22 mouse cellular contexts compared by ENCODE assay signal in genomic region chr15:77381481-77381880, GRCm38 (mm10). TPM values are rescaled to one million over a fixed set of nuclear protein-coding genes. Genes with fewer than 3 reads are reported as not detected.
A peak's percentile ranks its signal among the peaks of the same experiment; 100 is the strongest.
DNase-seq lines count a peak whose midpoint lies in the region; ATAC-seq and TF ChIP-seq lines count a peak whose summit lies in the region.
"Had no signal": no experiment of that assay in that cellular context is flagged by ENCODE, and none has a peak within 500 bp of the region (broad histone marks: within the 10 kb centered on the region; RNA-seq: fewer than 3 reads in every experiment).

No protein-coding gene starts in this region.

- H3K4me2 ChIP-seq in liver, postnatal 0 days (ENCODE audit: low read depth, low read length) = no peak overlapping the region
- no peak overlapping the region for H3K4me2 ChIP-seq in liver, embryonic 12.5 days

- no peaks in the 10 kb centered on the region for H3K27me3 ChIP-seq in liver, adult 2 months (ENCODE audit: control insufficient read depth, insufficient read depth, low read length)
- no peaks in the 10 kb centered on the region for H3K27me3 ChIP-seq in liver, postnatal 0 days (ENCODE audit: insufficient read depth, low read length)
- H3K27me3 ChIP-seq in liver, embryonic 12.5 days (replicated peaks) = no peaks in the 10 kb centered on the region
- H3K27me3 ChIP-seq: Patski had no signal

- peaks cover 6% of the 10 kb centered on the region; the same call in 1 of the 2 replicates for H3K79me2 ChIP-seq in liver, adult 2 months (ENCODE audit: control insufficient read depth, insufficient read depth, low read length)

- peak; percentile 93 for DNase-seq in liver, adult 2 months (ENCODE audit: extremely low read depth, low read depth, low spot score)
- no peak for DNase-seq in liver
- no peak for DNase-seq in liver, postnatal 0 days
- DNase-seq: adrenal gland, adult 2 months; adrenal gland, adult 8-10 months; adrenal gland, postnatal 10 days; adrenal gland, postnatal 14 days; adrenal gland, postnatal 25 days; adrenal gland, postnatal 36 days; B cell, adult 2 months; cerebellum, adult 11 months; cerebellum, adult 11-12 months; cerebellum, adult 18-20 months had no signal

- peaks cover 22% of the 10 kb centered on the region for H3K4me1 ChIP-seq in liver, adult 2 months (ENCODE audit: control insufficient read depth, insufficient read depth, low read length)
- peaks cover 10% of the 10 kb centered on the region for H3K4me1 ChIP-seq in liver, postnatal 0 days (ENCODE audit: insufficient read depth)
- H3K4me1 ChIP-seq in liver, embryonic 12.5 days = no peaks in the 10 kb centered on the region

- no peak for ATAC-seq in liver, postnatal 0 days
- no peak for ATAC-seq in liver, embryonic 12.5 days
- ATAC-seq: activated CD4-positive, CD25-positive, alpha-beta regulatory T cell, adult 4 months; CD4-positive, CD25-positive, alpha-beta regulatory T cell, adult 4 months; Patski had no signal

- H3K9me3 ChIP-seq in liver, postnatal 0 days (ENCODE audit: low read length) = no peaks in the 10 kb centered on the region
- no peaks in the 10 kb centered on the region for H3K9me3 ChIP-seq in liver, embryonic 12.5 days (replicated peaks)
- H3K9me3 ChIP-seq: G1E had no signal

- no peak for TF ChIP-seq POLR2A in liver, adult 2 months (IDR thresholded peaks at IDR 0.05; ENCODE audit: extremely low read depth, insufficient read depth, low read length)

- H3K9ac ChIP-seq in liver, adult 2 months (ENCODE audit: low read depth, low read length) = peak overlapping the region; percentile 70
- no peak overlapping the region for H3K9ac ChIP-seq in liver, postnatal 0 days (replicated peaks)
- no peak overlapping the region for H3K9ac ChIP-seq in liver, embryonic 12.5 days

- H3K4me3 ChIP-seq in liver, adult 2 months (ENCODE audit: insufficient read depth, low read depth, low read length) = no peak overlapping the region
- H3K4me3 ChIP-seq in liver, postnatal 0 days (ENCODE audit: low read depth, low read length) = no peak overlapping the region
- no peak overlapping the region for H3K4me3 ChIP-seq in liver, embryonic 12.5 days

- WGBS in liver, adult 2 months = 20% methylated on average over 6 of the region's 6 CpGs
- 72% methylated on average over 6 of the region's 6 CpGs for WGBS in liver, postnatal 0 days (ENCODE audit: insufficient replicate concordance)
- 64% methylated on average over 6 of the region's 6 CpGs for WGBS in liver, embryonic 12.5 days (ENCODE audit: insufficient replicate concordance)

- TF ChIP-seq EP300 in liver, postnatal 0 days (IDR thresholded peaks at IDR 0.05; ENCODE audit: low read depth) = no peak

- peak overlapping the region; percentile 84 for H3K27ac ChIP-seq in liver, adult 2 months (replicated peaks; ENCODE audit: insufficient read depth, low read depth, low read length)
- H3K27ac ChIP-seq in liver, postnatal 0 days (ENCODE audit: low read depth) = peak overlapping the region; percentile 84; the same call in 1 of the 2 replicates
- H3K27ac ChIP-seq in liver, embryonic 12.5 days = no peak overlapping the region

- no peak for TF ChIP-seq CTCF in liver, adult 2 months (IDR thresholded peaks at IDR 0.05; ENCODE audit: low read depth, low read length)
- TF ChIP-seq CTCF in liver, postnatal 0 days (IDR thresholded peaks at IDR 0.05; ENCODE audit: low read depth) = no peak

- no peaks in the 10 kb centered on the region for H3K36me3 ChIP-seq in liver, adult 2 months (ENCODE audit: control insufficient read depth, insufficient read depth, low read length)
- H3K36me3 ChIP-seq in liver, postnatal 0 days (replicated peaks; ENCODE audit: insufficient read depth, low read length) = no peaks in the 10 kb centered on the region
- no peaks in the 10 kb centered on the region for H3K36me3 ChIP-seq in liver, embryonic 12.5 days
- H3K36me3 ChIP-seq: G1E had no signal

RNA-seq across cellular contexts. Expression of gene Apol7a, which starts 17.4 kb away (rescaled TPM):
- 104 and 121 TPM in 2 replicates for total RNA-seq in liver, adult 2 months (2014; rRNA removed)
- polyA plus RNA-seq in liver, adult 2 months (2012; rRNA removed) = 89.7 and 93.2 TPM in 2 replicates
- 17.6 and 20.8 TPM in 2 replicates for polyA plus RNA-seq in liver, postnatal 0 days (2015; fragmentation: Nextera tagmentation; extraction: Ambion mirVana)
- polyA plus RNA-seq in liver, embryonic 12.5 days (2016; fragmentation: Nextera tagmentation; extraction: Ambion mirVana) = 0.10 and 0.11 TPM in 2 replicates
- total RNA-seq: adrenal gland, postnatal 25 days; adrenal gland, postnatal 36 days; CH12.LX; MEL had no signal
- polyA plus RNA-seq: activated CD4-positive, CD25-positive, alpha-beta regulatory T cell, adult 4 months; adrenal gland, adult 2 months; brain, embryonic 14.5 days; CD4-positive, CD25-positive, alpha-beta regulatory T cell, adult 4 months; G1E; Patski had no signal

RNA-seq across cellular contexts. Expression of gene Apol9a, which starts 29.5 kb away (rescaled TPM):
- 59.3 and 69.5 TPM in 2 replicates for total RNA-seq in liver, adult 2 months (2014; rRNA removed)
- polyA plus RNA-seq in liver, adult 2 months (2012; rRNA removed) = 44.3 and 80.3 TPM in 2 replicates
- 0.34 and 0.81 TPM in 2 replicates for polyA plus RNA-seq in liver, postnatal 0 days (2015; fragmentation: Nextera tagmentation; extraction: Ambion mirVana)
- polyA plus RNA-seq in liver, embryonic 12.5 days (2016; fragmentation: Nextera tagmentation; extraction: Ambion mirVana) = not detected in 2 replicates
- total RNA-seq: CH12.LX, ES-E14, MEL had no signal
- polyA plus RNA-seq: G1E had no signal

Comparison
In these comparisons a context has a peak if more than half of its experiments do, and no peak if none do; other contexts are left out.
1. RNA of gene Apol7a, which starts 17.4 kb away (polyA plus RNA-seq): 89.7 to 93.2 TPM in liver, adult 2 months and 17.6 to 20.8 TPM in liver, postnatal 0 days; 0.10 to 0.11 TPM in liver, embryonic 12.5 days; every median in the first group is over 10 times any median in the second.
2. RNA of gene Apol9a, which starts 29.5 kb away (polyA plus RNA-seq): 44.3 to 80.3 TPM in liver, adult 2 months; 0.34 to 0.81 TPM in liver, postnatal 0 days and not detected in liver, embryonic 12.5 days; every median in the first group is over 10 times any median in the second.